Mouse (Mus musculus): ENCODE data around the gene Chrna1.

- TF ChIP-seq CTCF (IDR thresholded peaks at IDR 0.05; ENCODE audit: low read depth, low read length), result no peak
- TF ChIP-seq POLR2A (IDR thresholded peaks at IDR 0.05; ENCODE audit: borderline replicate concordance, low read depth, low read length), result no peak
Observed at GRCm38 (mm10) chr2:73560445-73560844, 19.7 kb downstream of the Chrna1 start.
